Mouse (Mus musculus): ENCODE results near the gene Ecsit.
"Not testable (repeated sequence)": the region's sequence is repeated elsewhere in the genome, so short reads cannot be mapped to it uniquely, and the experiment has no call there.

The Ecsit gene

DNA sequence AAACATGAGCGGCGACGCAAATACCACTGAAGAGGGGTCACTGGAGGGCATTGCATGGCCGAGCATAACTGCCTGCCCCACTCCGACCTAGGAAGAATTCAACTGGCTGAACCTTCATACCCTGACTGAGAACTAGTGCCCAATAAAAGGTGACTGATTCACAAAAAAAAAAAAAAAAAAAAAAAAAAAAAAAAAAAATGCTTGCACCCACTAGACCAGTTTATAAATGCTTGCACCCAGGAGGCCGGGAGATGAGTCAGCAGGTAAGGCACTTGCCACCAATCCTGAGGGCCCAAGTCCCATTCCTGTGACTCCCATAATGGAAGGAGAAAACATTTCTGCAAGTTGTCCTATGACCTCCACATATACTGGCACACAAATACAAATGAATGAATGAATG, 7.5 kb upstream of the Ecsit start:
- no peak for DNase-seq (ENCODE audit: extremely low spot score, low read depth, low spot score)

DNA sequence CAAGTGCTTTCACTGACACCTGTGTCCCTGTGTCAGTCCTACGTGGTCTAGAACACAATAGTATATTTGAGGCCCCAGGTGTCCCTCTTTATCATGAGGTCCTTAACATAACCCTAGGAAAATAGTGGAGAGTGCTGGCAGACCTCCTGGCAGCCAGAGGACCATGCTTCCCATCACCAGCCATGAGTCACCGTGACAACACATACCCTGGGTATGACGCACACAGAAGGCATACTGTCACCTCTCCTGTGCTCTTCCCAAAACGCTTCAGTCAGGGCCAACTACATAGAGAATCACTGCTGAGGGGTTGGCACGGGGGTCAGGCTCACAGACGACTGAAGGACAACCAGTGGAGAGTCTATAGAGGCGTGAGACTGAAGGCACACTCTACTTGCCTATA, 4.7 kb upstream of the Ecsit start:
- no peak for DNase-seq (ENCODE audit: extremely low spot score, low read depth, low spot score)

DNA sequence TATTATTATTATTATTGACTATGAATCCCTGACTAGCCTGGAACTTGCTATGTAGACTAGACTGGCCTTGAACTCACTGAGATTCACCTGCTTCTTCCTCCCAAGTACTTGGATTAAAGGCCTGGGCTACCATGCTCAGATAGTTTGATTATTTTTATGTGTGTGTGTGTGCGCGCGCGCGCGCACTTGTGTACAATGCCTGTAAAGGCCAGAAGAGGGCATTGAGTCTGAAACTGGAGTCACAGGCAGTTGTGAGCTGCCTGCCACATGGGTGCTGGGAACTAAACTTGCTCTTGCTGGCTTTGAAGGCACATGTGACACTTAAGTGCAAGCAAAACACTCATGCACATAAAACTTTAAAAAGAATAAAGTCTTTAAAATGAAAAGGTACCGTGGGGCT, 4.0 kb upstream of the Ecsit start:
- DNase-seq (ENCODE audit: extremely low spot score, low read depth, low spot score), result no peak

DNA sequence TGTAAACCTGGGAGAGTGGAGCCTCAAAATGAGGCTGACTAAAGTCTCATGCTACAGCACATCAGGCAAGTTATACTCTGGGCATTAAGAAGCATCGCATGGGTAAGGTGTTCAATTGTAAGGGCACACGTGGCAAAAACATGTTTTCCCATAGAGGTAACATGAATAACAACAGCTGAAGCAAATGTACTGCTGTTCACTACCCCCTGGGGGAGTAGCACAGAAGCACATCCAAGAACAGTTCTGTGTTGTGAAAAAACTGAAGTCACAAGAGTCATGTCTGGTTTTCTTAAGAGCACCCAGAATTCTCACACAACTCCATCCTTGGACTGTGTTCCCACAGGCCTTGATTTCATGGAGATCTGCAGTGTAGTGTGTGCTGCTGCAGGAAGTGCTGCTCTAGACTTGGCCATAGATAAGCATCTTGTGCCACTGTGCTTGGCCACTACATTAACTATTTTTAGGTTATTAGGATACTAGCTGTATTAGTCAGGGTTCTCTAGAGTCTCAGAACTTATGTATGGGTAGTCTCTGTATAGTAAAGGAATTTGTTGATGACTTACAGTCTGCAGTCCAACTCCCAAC, 1.9 kb upstream of the Ecsit start:
- no peak for DNase-seq (ENCODE audit: extremely low spot score, low read depth, low spot score)

GRCm38 (mm10) chr9:22086012-22086411, 774 bp upstream of the Ecsit start:
- no peak for DNase-seq (ENCODE audit: extremely low spot score, low read depth, low spot score)

DNA sequence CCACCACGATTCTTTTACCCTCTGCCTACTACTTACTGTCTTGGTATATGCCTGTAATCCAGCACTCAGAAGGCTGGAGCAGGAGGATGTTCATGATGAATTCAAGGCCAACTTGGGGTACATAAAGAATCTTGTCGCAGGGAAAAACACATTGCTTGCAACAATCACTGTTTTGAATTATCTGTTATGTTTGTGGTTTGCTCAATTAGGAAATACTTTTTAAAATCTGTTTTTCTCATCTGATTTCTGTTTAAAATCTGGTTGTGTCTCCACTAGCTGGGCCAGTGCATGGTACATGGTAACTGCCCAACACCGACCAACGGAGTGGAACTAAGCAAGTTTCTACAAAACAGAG, 594 bp downstream of the Ecsit start:
- no peak for DNase-seq (ENCODE audit: extremely low spot score, low read depth, low spot score)

- DNase-seq (ENCODE audit: extremely low spot score, low read depth, low spot score), result no peak
These were observed 9.0 kb downstream of the Ecsit start for GRCm38 (mm10) chr9:22076223-22076622.

GRCm38 (mm10) chr9:22075778-22076177, 9.5 kb downstream of the Ecsit start:
- DNase-seq (ENCODE audit: extremely low spot score, low read depth, low spot score), result not testable (repeated sequence)

DNA sequence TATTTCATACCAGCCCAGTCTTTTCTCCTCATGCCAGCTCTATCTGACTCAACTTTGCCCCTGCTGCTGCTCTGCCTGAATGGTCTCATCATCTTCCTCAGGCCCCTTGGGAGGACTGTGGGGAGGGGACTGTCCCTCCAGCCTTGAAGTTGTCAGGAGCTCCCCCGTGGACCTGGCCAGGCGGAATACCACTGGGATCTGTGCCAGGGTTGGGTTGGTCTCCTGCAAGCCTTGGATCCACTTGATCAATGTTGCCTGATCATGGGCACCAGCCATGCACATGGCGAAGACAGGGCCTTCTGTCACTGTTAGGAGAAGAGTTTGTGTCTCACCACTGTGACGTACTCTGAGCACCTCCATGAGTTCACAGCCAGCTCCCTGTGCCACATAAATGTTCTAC, 13.0 kb downstream of the Ecsit start:
- no peak for DNase-seq (ENCODE audit: extremely low spot score, low read depth, low spot score)

DNA sequence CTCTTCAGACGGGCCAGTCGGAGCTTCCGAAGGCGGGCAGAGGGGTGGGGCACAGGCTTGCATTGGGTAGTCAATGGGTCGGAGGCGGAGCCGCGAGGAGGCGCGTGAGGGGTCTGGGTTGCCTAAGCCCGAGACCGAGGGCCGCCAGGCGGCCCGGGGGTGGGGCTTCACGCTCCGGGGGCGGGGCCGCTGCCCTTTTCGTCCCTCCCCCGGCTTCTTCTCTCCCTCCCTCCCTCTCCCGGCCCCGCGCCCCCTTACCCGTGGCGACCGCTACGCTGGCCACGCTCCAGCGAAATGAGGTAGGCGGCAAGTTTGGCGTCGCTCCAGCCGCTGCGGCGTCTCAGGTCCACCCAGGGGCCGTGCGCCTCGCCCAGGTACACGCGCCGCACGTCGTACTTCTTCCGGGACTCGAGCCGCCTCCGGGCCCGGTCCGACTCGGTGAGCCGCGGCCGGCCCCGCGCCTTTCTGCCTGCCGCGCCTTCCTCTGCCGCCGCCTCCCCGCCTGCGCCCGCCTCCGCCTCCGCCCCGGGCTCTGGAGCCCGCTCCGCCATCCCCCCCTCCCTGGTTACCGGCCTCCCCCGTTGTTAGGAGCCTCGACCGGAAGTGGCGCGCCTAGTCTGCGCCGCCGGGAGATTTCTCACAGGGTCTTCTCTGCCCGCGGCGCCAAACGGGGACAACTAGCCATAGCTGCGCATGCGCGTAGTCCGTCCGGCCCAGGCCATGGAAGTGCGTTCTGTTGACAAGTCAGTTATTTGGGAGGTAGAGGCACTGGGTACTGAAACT, 14.3 kb downstream of the Ecsit start, which contains the start of the genes Gm49318 and Zfp653:
TSS of gene Gm49318 (minus strand) at position 469 of the 783 bp plus-strand sequence.
TSS of gene Zfp653 (minus strand) at position 586 of the 783 bp plus-strand sequence.
- DNase-seq (ENCODE audit: extremely low spot score, low read depth, low spot score), result peak; percentile 84

GRCm38 (mm10) chr9:22069881-22070553, 15.2 kb downstream of the Ecsit start:
- DNase-seq (ENCODE audit: extremely low spot score, low read depth, low spot score), result no peak

GRCm38 (mm10) chr9:22067195-22067594, 18.0 kb downstream of the Ecsit start:
- DNase-seq (ENCODE audit: extremely low spot score, low read depth, low spot score), result no peak

DNA sequence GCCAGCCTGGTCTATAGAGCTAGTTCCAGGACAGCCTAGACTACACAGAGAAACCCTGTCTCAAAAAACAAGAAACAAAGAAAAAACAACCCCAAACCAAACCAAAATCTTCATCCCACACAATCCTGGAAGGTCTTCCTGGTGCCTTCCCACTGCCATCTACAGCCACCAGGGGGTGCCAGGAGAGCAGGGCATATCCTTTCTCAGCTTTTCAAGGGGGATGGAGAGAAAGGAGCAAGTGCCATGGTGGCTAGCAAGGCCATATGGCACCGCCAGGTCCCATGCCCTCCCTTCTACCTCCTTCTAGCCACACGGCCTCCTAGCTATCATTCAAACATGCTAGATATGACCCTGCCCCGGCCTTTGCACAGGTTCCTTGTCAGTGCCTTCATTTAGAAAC, 18.8 kb downstream of the Ecsit start:
- no peak for DNase-seq (ENCODE audit: extremely low spot score, low read depth, low spot score)

- DNase-seq (ENCODE audit: extremely low spot score, low read depth, low spot score), result no peak
These were observed 19.6 kb downstream of the Ecsit start for GRCm38 (mm10) chr9:22065642-22066041.

- no peak for DNase-seq (ENCODE audit: extremely low spot score, low read depth, low spot score)
These were observed 20.9 kb downstream of the Ecsit start for GRCm38 (mm10) chr9:22064341-22064740.

DNA sequence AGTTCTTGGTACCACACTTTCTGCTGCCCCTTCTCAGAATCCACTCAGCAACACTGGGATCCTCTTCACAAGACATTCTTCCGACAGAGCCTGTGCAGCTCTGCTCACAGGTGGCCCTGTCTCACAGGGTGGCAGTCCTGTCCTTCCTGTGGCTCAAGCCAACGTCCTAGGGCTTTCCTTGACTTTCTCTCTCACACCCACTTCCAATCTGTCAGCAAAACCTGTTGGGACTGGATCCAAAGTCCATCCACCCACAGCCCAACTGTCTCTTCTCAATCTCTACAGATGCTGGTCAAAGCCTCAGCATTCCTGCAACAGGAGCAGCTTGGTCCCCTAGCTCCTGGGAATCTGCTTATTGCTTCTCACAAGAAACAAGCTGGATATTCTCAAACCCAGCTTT, 23.9 kb downstream of the Ecsit start:
- DNase-seq (ENCODE audit: extremely low spot score, low read depth, low spot score), result no peak

- no peak for DNase-seq (ENCODE audit: extremely low spot score, low read depth, low spot score)
These were observed 27.2 kb downstream of the Ecsit start for GRCm38 (mm10) chr9:22058011-22058424.

GRCm38 (mm10) chr9:22057031-22057517, 28.2 kb downstream of the Ecsit start:
- no peak for DNase-seq (ENCODE audit: extremely low spot score, low read depth, low spot score)

GRCm38 (mm10) chr9:22056303-22056910, 28.8 kb downstream of the Ecsit start:
- no peak for DNase-seq (ENCODE audit: extremely low spot score, low read depth, low spot score)

DNA sequence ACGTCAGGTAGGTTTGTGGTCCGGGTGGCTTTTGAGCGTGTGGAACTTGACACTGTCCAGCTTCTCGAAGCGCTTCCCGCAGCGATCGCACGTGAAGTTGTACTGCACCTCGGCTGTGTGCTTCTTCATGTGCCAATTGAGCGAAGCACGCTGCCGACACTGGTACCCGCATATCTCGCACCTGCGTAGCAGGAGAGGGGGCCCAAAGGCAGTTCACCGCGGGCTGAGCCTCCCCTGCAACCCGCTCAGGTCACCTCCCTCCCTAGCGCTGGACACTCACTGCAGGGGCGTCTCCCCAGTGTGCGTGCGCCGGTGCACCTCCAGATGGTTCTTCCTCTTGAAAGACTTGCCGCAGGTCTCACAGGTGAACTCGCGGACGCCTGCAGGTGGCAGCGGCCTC, 29.5 kb downstream of the Ecsit start:
- DNase-seq (ENCODE audit: extremely low spot score, low read depth, low spot score), result no peak

DNA sequence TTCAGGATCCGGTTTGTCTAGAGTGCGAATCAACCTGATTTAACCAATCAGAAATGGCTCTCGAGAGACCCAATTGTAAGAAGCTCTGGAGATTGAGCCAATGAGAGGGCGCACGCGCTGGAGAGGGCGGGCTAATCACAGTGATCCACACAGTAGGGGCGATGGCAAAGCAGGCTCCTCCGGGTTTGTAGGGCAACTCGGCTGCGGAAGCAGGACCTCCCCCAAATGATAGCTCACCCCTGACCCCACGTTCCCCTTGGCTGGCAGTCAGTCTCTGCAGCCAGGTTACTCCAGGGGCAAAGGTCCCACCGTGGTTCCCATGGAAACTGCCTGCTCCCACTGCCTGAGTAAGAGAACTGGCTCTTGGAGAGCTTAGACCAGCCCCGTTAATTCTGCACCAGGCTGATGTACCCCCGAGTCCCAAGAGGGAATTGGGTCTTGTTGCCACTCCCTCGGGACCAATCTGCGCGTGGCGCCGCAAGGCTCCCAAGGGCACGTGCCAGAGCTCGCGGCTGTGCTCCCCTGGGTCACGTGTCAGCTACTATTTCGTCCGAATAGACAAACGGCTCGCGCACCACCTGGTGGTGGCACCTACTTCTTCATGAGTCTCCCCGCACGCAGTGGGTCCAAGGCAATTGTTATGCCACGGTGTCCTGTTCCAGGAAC, 30.7 kb downstream of the Ecsit start:
- no peak for DNase-seq (ENCODE audit: extremely low spot score, low read depth, low spot score)

Measured in hindlimb bud, embryonic 11.5 days (tissue).